Mouse (Mus musculus): Measurements from ENCODE around the gene Akap7.

GRCm38 (mm10) chr10:25120871-25121554, 186.7 kb downstream of the Akap7 start:
- TF ChIP-seq POLR2A (IDR thresholded peaks at IDR 0.05; ENCODE audit: low read depth, low read length): no peak
- TF ChIP-seq CTCF (IDR thresholded peaks at IDR 0.05; ENCODE audit: extremely low read depth, insufficient read depth, insufficient read length, insufficient replicate concordance): no peak
